Mouse (Mus musculus): Measurements from ENCODE around the gene Sox5.

The Sox5 gene

DNA sequence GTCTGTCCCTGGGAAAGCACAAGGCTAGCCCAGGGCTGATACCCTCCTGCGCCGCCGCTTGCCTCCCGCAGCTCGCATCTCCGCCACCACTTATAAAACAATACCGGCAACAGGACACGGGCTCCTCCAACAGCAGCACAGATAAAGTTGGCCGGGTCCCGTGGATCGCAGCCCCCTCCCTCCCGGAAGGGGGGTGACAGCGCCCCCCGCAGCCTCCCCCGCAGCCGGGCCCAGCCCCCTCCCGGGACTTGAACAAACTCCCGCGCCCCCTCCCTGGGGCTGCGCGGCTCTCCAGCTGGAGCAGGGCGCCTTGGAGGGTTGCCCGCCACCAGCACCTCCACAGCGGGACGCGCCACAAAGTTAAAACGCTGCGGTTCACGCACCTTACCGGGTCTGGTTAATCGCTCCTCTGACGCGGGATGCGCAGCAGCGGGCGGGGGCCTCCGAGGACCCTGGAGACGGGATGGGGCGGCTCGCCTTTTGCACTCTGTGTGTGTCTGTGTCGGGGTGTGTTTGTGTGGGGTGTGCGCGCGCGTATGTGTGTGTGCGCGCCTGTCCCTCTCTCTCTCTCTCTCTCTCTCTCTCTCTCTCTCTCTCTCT is at the start of gene Sox5:
Sox5 (minus strand) TSS at position 547 of the 600 bp plus-strand sequence.
- DNase-seq (ENCODE audit: low spot score), result peak; percentile 49

DNA sequence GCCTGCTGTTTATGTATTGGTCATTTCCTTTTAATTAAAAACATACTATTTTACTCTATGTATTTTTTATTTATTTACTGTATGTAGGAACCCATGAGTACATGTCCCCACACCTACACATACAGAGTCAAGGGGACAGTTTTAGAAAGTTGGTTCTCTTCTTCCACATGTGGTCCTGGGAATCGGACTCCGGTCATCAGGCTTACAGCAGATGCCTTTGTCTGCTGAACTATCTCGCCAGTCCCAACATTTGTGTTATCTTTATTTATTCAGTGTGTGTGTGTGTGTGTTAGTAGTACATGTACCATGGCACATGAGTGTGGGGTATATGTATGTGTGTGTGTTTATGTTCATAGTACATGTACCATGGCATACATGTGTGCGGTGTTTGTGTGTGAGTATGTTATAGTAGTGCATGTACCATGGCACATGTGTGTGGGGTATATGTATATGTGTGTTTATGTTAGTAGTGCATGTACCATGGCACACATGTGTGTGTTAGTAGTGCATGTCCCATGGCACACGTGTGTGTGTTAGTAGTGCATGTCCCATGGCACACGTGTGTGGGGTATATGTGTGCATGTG is 43.3 kb upstream of the Sox5 start:
- no peak for DNase-seq (ENCODE audit: low spot score)

DNA sequence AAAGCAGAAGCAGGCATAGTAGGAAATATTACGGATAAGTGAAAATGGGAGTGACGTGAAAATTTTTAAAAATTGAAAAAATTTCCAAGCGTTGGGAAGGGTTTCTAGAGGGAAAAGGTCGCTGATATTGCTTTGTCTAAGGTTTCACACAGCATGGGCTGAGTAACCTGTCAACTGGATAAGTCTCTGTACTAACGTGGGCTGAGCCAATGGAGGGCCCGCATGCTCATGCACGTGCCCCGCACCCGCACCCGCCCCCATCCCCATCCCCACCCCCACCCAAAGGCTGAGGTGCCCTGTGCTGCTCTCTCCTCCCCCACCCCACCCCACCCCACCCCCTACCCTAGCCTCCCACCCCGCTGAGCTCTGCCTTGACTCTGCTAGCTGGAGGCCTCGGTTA is 42.4 kb upstream of the Sox5 start:
- no peak for DNase-seq (ENCODE audit: low spot score)

DNA sequence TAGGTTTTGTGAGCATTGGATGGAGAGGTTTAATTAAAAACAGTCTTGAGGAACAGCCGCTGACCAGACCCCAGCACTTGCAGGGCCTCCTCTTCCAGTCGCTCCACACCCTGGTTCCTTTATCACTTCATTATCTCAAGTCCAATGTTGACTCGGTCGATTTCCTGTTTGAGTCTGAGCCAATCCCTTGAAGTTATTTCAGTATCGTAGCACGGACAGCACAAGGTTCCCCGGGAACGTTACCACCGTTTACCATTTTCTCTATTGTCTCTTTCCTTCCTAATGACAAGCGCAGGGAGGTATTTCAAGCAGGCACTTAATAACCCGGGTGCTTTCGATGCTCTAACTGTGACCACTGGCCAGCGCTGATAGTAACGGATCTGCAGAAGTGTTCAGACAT is 40.8 kb upstream of the Sox5 start:
- no peak for DNase-seq (ENCODE audit: low spot score)

DNA sequence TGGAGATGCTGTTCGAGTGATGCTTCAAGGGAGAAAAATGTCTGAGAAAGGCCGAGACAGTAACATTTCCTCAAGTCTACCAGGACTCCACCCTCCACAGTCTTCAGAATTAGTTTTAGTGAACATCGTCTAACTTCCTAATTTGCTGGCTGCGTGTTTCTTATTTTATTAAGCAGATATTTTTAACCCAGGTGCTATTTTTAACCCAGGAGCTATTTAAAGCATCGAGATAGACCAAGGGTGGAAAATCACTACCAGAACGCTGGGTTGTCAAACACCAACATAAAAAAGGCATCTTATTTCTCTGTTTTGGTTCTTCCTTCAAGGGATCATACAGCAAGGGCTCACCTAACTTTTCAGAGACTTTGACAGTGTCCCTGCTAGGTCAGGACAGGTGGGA is 39.2 kb upstream of the Sox5 start:
- DNase-seq (ENCODE audit: low spot score), result no peak

DNA sequence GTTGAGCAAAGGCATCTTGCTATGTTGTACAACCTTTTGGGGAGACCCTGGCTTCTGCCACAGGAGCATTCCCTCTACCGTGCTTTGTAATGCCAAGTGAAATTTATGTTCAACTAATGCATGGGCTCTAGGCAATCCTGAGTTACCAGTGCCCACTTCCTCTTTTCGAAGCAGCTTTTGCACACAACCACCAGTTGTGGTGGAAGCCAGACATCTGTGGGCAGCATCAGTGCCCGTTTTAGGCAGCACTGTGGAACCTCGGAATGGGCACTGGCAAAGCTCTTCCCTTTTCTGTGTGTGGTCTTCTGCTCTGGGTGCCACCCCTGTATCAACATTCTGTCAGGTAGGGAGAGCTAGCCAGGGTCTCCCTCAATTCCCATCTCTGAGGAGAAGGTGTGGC is 36.2 kb upstream of the Sox5 start:
- no peak for DNase-seq (ENCODE audit: low spot score)

DNA sequence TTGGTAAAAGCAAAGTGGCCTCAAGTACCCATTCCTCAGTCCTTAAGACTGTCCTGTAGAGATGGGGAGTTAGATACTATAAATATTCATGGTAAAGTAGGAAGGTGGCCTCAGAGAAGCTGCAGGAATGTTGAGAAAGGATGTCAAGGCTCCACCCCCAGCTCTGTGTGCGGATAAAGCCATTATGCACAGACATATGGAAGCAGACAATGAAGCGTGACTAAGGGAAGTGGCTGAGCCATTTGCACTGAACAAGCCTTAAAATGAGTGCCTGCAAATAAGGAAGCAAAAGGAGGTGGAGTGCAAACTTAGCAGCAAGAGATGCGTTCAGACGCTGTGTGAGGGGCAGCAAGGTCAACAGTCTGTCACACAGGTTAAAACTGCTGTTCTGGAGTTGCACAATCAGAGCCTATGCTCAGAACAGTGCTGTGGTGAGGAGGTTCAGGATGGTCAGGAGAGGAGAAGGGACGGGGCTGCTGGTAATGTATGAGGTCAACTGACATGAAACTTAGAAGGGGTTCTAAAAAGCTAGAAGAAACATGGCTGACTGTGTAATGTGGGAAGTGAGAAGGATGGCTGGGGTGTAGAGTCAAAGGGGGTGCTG is 35.7 kb upstream of the Sox5 start:
- DNase-seq (ENCODE audit: low spot score), result no peak

DNA sequence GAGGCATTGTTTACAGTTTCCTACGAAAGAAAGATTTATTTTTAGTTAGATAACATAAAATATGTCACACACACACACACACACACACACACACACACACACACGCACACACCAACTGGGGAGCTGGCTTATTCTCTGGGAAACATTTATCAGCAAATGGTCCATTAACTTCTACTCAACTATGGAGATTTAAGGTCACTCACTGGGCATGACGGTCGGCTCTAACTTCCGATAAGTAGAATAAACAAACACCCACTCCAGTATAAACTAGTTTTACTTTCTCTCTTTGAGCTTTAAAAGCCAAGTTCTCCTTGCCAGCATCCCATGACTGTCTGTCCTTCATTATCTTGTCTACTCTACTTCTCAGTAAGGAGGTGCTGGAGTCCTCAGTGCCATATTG is 33.8 kb upstream of the Sox5 start:
- no peak for DNase-seq (ENCODE audit: low spot score)

DNA sequence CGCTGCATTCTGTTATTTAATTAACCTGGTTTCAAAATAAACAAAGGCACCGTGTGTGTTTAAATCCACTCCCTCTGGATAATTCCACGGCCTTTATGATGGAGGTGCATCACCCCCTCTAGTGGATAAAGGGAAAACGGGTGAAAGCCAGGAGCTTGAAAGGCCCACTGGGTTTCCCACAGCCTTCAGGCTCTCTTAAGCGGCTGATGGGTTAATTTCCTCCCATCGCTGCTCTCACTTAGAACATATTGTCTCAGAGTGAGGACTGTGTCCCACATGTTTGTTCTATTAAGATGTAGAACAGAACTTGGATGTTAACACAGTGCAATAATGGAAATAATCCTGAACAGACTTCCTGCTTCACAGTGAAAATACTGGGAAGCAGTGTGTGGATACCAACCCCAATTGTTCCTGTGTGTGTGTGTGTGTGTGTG is 33.2 kb upstream of the Sox5 start:
- peak; percentile 77 for DNase-seq (ENCODE audit: low spot score)

DNA sequence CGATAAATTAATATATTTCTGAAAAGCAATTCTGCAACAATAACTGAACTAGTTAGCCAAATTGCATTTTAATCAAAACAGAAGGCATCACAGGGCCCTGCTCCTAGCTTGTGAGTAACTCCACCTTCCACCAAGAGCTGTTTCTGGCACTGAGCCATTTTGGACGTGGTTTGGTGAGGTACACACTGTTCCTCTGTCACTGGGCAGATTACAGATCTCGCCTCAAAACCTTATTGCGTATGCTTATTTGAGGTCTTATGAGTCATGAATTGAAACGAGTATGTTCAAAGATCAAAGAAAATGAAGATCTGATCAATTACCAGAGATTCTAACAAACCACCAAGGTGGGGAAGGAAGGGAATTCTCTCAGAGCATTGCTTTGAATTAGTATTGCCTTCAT is 22.5 kb upstream of the Sox5 start:
- DNase-seq (ENCODE audit: low spot score), result no peak

DNA sequence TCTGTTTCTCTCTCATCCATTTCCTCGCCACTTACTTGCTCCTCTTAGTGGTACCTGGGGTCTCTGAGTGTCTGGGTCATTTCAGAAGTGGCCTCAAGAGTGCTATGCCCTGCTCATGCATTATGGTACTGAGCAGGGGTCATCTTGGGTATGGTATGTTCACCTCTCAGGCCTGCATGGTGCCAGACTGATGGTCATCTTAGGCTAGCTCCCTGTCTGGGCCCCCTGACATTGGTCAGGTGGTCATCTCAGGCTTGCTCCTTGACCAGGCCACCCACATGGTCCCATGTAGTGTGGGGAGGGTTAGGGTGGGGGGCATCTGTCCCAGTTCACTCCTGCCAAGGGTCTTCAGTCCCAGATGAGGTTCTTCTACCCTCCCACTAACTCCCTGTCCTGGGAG is 21.3 kb upstream of the Sox5 start:
- DNase-seq (ENCODE audit: low spot score), result no peak

DNA sequence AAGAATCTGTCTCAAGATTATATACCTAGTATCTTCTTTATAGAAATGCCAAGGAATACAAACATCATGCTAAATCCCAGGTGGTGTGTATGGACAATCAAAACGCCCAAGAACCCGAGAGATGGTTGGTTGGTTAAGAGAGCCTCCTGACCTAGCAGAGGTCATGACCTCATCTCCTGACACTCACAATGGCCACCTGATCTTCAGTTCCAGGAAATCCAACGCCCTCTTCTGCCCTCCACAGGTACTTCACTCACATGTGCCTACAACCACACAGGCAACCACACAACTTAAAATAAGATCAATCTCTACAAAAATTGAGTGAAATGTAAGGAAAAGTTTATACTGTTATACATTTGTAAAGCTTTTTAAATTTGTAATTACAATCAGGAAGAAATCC is 12.6 kb upstream of the Sox5 start:
- DNase-seq (ENCODE audit: low spot score), result no peak

DNA sequence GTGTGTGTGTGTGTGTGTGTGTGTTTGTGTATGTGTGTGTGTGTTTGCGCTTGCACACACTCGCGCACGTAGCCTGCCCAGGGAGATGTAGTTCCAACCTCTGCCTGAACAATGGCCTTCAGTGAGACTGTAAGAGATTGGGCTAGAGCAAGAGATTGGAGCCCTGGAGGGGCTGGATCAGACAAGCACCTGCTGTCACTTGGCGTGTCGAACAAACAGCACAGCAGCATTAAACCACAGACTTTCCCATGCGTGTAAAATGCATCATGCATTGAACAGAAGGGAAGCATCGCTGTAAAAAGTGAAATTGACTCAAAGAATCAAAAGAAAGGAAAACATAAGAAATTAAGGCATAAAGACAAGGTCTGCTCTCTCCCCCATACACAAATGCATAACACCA is 11.1 kb upstream of the Sox5 start:
- no peak for DNase-seq (ENCODE audit: low spot score)

DNA sequence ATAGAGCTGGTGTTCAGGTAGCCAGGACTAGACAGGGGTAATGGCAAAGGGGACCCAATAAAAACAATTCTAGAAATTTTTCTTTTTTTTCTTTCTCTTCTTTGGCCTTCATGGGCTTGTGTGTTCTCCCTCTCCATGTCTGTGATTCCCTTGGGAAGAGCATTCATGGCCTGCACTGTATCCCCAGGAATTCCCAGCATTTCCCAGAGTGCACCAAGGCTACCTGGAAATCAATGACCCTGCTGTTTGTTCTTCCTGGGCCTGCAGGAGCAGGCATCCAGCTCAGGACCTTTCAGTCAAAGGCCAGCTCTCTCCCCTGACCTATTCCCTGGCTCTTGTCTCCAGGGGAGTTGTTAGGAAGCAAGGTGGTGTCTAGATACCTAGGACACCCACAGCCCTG is 1.5 kb upstream of the Sox5 start:
- no peak for DNase-seq (ENCODE audit: low spot score)

DNA sequence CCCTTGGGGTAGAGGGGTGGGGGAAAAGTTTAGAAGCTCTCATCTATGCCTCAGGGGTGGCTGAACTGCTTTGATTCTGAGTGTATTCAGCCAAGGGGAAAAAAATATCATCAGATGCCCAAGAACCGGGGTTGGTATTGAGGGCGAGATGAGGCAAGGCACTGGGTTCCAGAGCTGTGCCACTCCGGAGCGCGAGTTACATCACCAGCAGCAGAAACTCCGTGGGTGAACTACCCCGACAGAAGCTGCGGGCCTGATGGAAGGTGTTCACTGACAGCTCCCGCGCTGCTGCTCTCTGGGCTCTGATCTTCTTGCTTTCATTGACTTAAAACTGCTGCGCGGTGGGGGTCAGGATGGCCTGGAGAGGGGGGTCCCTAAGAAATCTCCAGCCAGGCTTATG is 1.1 kb upstream of the Sox5 start:
- DNase-seq (ENCODE audit: low spot score), result no peak

DNA sequence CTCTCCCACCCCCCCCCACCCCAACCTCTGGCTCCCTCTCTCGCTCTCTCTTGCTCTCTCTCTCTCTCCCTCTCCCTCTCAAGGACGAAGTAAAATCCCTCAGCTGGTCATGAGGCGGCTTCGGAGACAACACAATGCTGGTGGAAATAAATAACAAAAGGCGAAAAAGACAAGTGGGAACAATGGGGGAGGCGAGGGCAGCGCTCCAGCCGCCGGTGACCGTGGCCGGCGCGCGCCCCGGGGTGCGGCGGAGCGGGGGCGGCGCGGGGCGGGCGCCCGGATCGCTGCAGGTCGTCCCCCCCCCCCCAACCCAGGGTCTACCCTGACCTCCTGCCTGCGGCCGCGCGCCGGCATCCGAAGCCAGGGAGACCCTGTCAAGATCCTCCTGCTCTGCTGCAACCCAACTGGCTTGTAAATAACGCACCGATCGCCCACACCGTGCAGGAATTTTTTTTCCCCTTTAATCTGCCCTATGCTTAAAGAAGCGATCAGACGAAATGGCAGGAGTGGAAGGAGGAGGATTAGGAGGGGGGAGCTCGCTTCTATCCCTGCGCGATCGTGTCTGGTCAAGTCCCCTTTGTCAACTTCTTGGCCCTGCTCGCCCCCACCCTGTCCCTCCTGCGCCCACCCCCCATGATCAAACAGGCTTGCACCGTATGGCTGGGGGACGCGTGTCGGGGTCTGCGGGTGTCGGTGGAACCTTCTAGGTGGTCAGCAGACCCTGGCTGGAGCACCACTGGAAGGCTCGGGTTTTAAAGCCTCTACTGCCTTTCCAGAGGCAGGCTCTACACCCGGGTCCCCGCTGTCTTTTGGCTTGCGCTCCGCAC is 467 bp upstream of the Sox5 start:
- peak; percentile 24 for DNase-seq (ENCODE audit: low spot score)

DNA sequence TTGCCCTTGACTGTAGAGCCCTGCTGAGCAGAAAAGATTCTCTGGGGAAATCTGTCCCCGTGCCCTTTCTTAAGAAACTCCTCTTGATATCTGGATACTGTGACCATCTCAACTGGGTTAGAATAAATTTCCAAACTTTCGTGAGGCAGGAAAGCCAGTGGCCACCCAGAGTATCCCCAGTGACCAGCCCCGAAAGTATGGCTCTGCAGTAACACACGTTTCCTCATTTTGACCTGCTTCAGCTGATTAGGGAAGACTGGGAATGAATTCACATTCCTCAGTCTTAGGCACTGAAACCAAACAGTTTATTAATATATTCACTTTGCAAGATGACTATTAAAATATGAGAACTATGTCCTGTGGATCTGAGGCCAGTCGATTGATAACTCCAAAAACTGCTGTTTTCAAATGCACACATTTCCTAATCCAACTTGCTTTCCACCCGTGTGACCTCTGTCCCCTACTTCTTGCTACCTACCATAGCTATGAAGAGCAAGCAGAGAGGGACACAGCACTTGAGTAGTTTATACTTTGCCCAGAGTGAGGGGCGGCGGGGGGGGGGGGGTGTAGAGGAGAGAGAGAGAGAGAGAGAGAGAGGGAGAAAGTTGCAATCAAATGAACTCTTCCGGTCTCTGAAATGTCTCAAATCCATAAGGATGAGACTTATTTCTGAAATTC is 1.0 kb downstream of the Sox5 start:
- peak; percentile 39 for DNase-seq (ENCODE audit: low spot score)

DNA sequence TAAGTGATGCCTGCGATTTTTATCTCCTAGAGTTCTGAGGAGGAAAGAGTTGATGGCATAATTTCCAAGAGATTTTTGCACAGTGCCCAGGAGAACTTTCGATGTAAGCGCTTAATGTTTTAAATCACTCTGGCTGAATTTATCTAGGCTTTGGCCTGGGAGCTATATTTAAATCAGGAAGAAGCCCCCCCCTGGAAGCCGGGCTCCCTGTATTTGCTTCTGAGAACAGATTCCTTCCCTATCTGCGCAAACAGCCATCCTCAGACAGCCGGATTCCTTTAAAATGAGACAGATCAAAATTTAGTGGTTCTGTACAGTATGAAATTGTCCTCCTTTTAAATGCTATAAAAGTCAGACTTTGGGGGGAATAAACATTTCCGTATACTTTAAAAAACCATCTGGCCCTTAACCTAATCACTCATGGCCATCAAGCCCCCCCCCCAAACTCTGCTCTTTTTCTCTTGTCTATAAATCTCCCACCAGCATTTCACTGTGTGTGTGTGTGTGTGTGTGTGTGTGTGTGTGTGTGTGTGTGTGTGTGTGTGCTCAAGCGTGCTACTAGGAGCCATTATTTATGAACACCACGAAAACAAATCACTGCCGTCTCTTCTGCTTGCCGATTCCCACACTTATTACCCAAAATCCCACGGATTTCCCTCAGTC is 1.7 kb downstream of the Sox5 start:
- DNase-seq (ENCODE audit: low spot score), result no peak

DNA sequence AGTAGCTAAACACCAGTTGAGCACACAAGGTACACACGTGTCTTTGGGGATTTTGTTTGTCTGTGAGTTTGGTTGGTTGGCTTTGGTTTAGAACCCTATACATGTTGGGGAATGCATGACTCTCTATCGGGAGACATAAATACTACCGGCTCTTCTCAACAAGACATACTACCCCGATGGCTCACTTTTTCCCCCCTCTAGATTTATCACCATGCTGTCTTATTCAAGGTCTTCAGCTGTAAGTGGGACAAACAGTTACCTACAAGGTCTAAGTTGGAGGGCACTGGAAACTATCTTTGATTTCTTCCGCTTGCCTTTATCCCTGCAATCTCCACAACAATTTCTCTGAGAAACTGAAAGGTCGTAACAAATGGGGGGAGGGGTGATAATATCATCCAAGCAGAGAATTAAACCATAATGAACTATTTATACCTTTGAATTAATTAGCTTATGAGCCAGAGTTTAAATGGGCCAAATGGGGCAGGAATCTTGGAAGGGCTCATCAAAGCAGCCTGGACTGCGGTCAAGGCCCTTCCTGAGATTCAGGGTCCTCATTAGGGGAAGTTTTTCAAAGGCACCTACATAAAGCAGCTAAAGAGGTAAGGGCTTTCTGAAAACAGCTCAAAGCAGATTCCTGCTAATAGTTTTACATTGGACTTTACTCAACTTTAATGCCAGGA is 4.3 kb downstream of the Sox5 start:
- DNase-seq (ENCODE audit: low spot score), result no peak

DNA sequence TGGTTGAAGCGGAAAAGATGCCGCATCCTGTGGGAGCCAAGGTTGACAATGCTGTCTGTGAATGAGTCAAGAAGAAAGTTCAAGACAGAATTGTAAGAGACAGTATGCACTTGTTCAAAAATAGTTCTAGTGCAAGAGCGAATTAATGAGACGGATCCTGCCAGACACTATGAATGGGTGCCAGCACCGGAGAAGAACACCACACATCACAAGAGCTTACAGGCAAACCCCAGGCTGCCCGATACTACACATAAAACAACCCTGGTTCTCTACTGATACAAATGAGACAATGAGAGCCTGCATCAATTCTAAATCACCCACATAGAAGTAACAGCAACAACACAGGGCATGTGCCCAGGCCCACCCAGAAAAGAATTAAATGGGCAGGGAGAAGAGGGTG is 8.0 kb downstream of the Sox5 start:
- no peak for DNase-seq (ENCODE audit: low spot score)

DNA sequence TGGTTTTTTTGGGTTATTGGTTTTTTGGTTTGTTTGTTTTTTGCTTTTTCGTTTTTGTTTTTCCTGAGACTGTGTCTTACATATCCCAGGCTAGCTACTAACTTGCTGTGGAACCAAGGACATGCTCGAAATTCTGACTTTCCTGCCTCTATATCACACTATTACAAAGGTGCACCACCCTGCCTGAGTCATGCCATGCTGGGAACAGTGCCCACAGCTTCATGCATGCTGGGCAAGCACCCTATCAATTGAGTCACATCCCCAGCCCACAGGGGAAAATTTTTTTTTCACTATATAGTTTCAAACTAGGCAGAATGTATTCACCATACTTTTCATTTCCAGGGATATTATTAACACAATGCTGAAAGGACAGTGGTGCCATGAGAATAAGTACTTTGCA is 8.8 kb downstream of the Sox5 start:
- peak; percentile 44 for DNase-seq (ENCODE audit: low spot score)

All from adipocyte (in vitro differentiated cells).